Mouse (Mus musculus): Measurements from ENCODE around the gene Mroh2a. TPM values are rescaled to one million over a fixed set of nuclear protein-coding genes. Genes with fewer than 3 reads are reported as not detected.
A peak's percentile ranks its signal among the peaks of the same experiment; 100 is the strongest.

Mroh2a gene
- polyA plus RNA-seq, 1 experiment from 2014 or later = 1.3 TPM

GRCm38 (mm10) chr1:88231803-88232499 lies 5.2 kb downstream of the Mroh2a start:
- WGBS = 68% methylated on average over 7 of the region's 7 CpGs
- ATAC-seq (ENCODE audit: low FRiP score) = no peak
- Histone ChIP-seq H3K9me3 (replicated peaks) (peaks cover 97% of the 10 kb centered on the region), H3K36me3 (no peaks in the 10 kb centered on the region), H3K27me3 (no peaks in the 10 kb centered on the region), H3K9ac (no peak overlapping the region), H3K4me1 (no peaks in the 10 kb centered on the region), H3K4me2 (replicated peaks) (no peak overlapping the region), H3K4me3 (no peak overlapping the region), H3K27ac (no peak overlapping the region)

- no peak overlapping the region for H3K4me2 ChIP-seq (replicated peaks)
- WGBS = 54% methylated on average over 3 of the region's 3 CpGs
These were observed 6.0 kb downstream of the Mroh2a start for GRCm38 (mm10) chr1:88232664-88233380.

DNA sequence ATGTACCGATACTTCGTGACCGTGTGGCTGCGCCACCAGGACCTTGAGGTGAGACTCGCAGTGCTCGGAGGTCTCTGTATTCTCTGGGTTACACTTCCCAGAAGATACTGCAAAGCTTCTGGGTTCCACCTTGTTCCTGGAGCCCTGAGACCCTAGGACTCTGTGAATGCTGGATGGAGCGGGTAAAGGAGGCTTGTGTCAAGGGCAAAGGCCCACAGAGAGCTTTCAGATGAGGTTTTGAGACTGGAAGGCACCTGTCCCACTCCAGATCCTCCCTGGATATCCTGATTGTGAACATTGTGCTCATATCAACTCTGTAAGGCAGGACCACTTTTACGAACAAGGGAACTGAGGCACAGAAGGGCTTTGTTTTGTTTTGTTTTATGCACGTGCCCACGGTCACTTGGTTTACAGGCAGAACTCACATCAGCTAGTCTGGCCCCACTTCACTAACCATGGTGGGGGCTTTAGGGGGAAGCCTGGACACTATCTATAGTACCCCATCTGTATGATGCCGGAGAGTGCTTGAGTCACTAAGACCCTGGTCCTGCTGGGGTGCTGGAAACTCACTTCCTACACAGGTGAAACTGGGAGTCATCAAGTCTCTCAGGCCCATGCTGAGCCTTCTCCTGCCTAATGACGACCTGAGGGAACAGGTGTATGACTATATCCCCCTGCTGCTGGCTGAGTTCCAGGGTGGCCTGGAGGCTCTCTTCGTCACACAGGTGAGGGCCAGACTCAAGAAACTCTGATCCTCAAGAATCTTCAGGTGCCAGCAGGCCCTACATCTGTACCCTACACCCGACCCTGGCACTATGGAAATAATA lies 6.8 kb downstream of the Mroh2a start:
- Histone ChIP-seq H3K4me3 (no peak overlapping the region), H3K27me3 (no peaks in the 10 kb centered on the region), H3K4me2 (replicated peaks) (no peak overlapping the region), H3K9ac (no peak overlapping the region), H3K4me1 (no peaks in the 10 kb centered on the region), H3K36me3 (no peaks in the 10 kb centered on the region), H3K9me3 (replicated peaks) (peaks cover 97% of the 10 kb centered on the region), H3K27ac (no peak overlapping the region)
- 68% methylated on average over 14 of the region's 14 CpGs for WGBS
- ATAC-seq (ENCODE audit: low FRiP score) = 0 out of 2 replicates have a peak, but pooled peaks have one; percentile 12

More at GRCm38 (mm10) chr1:88232664-88233380, 6.0 kb downstream of the Mroh2a start:
- no peaks in the 10 kb centered on the region for H3K27me3 ChIP-seq
- H3K36me3 ChIP-seq = no peaks in the 10 kb centered on the region
- ATAC-seq (ENCODE audit: low FRiP score) = no peak
- peaks cover 97% of the 10 kb centered on the region for H3K9me3 ChIP-seq (replicated peaks)
- no peak overlapping the region for H3K27ac ChIP-seq
- no peaks in the 10 kb centered on the region for H3K4me1 ChIP-seq
- no peak overlapping the region for H3K4me3 ChIP-seq
- H3K9ac ChIP-seq = no peak overlapping the region

GRCm38 (mm10) chr1:88234248-88234610 lies 7.4 kb downstream of the Mroh2a start:
- no peak overlapping the region for H3K27ac ChIP-seq
- no peak overlapping the region for H3K4me3 ChIP-seq
- no peak overlapping the region for H3K9ac ChIP-seq
- 66% methylated on average over 4 of the region's 4 CpGs for WGBS
- no peak for ATAC-seq (ENCODE audit: low FRiP score)
- H3K4me2 ChIP-seq (replicated peaks) = no peak overlapping the region
- no peaks in the 10 kb centered on the region for H3K27me3 ChIP-seq
- H3K9me3 ChIP-seq (replicated peaks) = peaks cover 97% of the 10 kb centered on the region
- H3K4me1 ChIP-seq = no peaks in the 10 kb centered on the region
- H3K36me3 ChIP-seq = no peaks in the 10 kb centered on the region

DNA sequence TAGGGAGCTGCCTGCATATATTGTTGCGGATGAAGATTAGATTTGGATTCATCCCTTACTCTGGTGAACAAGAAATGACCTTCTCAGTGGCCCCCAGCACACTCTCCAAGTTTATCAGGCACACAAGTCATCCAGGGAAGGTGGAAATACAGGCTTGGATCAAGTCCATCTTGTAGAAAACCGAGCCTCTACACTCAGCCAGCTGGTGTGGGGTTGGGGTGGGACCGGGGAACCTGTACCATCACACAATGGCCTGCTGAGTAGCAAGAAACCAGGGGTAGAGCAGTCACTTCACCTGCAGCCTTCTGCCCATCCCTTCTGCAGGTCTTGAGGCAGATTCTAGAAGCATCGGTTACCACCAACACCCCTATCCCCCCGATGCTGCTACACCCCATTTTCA lies 7.9 kb downstream of the Mroh2a start:
- Histone ChIP-seq H3K4me1 (no peaks in the 10 kb centered on the region), H3K9ac (no peak overlapping the region), H3K27me3 (no peaks in the 10 kb centered on the region), H3K36me3 (no peaks in the 10 kb centered on the region), H3K4me3 (no peak overlapping the region), H3K27ac (no peak overlapping the region), H3K4me2 (replicated peaks) (no peak overlapping the region), H3K9me3 (replicated peaks) (peaks cover 97% of the 10 kb centered on the region)
- ATAC-seq (ENCODE audit: low FRiP score) = 0 out of 2 replicates have a peak, but pooled peaks have one; percentile 2
- 45% methylated on average over 5 of the region's 5 CpGs for WGBS

- Histone ChIP-seq H3K27ac (no peak overlapping the region), H3K4me1 (no peaks in the 10 kb centered on the region), H3K9ac (no peak overlapping the region), H3K4me3 (no peak overlapping the region), H3K4me2 (replicated peaks) (no peak overlapping the region), H3K27me3 (no peaks in the 10 kb centered on the region), H3K36me3 (no peaks in the 10 kb centered on the region), H3K9me3 (replicated peaks) (peaks cover 97% of the 10 kb centered on the region)
- ATAC-seq (ENCODE audit: low FRiP score) = peak; percentile 3; the same call in 1 of the 2 replicates
- 65% methylated on average over 11 of the region's 11 CpGs for WGBS
These were observed 8.5 kb downstream of the Mroh2a start for GRCm38 (mm10) chr1:88235046-88235893.

GRCm38 (mm10) chr1:88235894-88236415 lies 9.2 kb downstream of the Mroh2a start:
- H3K27ac ChIP-seq = no peak overlapping the region
- no peak overlapping the region for H3K9ac ChIP-seq
- H3K27me3 ChIP-seq = no peaks in the 10 kb centered on the region
- no peaks in the 10 kb centered on the region for H3K4me1 ChIP-seq
- no peak for ATAC-seq (ENCODE audit: low FRiP score)
- WGBS = 63% methylated on average over 4 of the region's 4 CpGs
- H3K4me2 ChIP-seq (replicated peaks) = no peak overlapping the region
- H3K4me3 ChIP-seq = no peak overlapping the region
- H3K9me3 ChIP-seq (replicated peaks) = peaks cover 97% of the 10 kb centered on the region
- no peaks in the 10 kb centered on the region for H3K36me3 ChIP-seq

DNA sequence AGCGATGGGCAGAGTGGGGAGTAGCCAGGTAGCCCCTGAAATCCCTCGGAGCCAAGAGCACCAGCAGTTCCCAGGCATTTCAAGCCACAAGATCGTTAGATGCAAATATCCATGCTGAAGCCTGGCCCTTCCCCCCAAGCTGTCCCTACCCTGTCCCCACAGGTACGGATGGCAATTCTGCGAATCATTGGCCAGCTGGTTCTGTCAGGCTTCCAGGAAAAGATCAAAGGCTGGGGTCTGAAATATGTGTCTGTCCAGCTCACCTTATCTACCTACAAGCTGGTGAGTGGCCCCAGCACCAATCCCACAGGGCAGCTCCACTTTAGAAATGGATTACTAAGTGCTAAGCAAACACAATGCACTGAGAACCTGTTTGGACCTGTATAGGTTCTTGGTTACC lies 10.5 kb downstream of the Mroh2a start:
- no peaks in the 10 kb centered on the region for H3K4me1 ChIP-seq
- H3K9ac ChIP-seq = no peak overlapping the region
- no peak overlapping the region for H3K4me3 ChIP-seq
- H3K9me3 ChIP-seq (replicated peaks) = peaks cover 95% of the 10 kb centered on the region
- no peak overlapping the region for H3K27ac ChIP-seq
- no peak overlapping the region for H3K4me2 ChIP-seq (replicated peaks)
- no peaks in the 10 kb centered on the region for H3K27me3 ChIP-seq
- WGBS = 78% methylated on average over 5 of the region's 5 CpGs
- H3K36me3 ChIP-seq = no peaks in the 10 kb centered on the region
- ATAC-seq (ENCODE audit: low FRiP score) = no peak

DNA sequence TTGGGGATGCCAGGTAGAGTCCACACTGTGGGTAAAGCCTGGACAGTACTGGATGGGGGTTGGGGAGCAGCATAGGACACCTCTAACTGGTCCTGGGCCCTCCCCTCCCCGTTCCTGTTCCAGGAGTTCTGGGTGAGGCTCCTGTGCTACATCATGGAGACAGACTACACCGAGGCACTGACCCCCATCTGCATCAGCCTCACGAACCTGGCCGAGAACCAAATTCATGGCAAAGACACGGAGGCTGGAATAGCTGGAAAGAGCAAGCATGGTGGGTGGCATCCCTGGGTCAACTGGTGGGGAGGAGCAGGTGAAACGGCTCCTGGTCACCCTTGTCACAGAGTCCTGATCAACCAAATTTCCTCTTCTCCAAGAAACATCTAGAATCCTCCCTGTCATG lies 12.0 kb downstream of the Mroh2a start:
- H3K9ac ChIP-seq = no peak overlapping the region
- H3K27me3 ChIP-seq = no peaks in the 10 kb centered on the region
- no peak overlapping the region for H3K27ac ChIP-seq
- H3K36me3 ChIP-seq = no peaks in the 10 kb centered on the region
- H3K4me2 ChIP-seq (replicated peaks) = no peak overlapping the region
- no peaks in the 10 kb centered on the region for H3K4me1 ChIP-seq
- WGBS = 80% methylated on average over 6 of the region's 6 CpGs
- H3K9me3 ChIP-seq (replicated peaks) = peaks cover 93% of the 10 kb centered on the region
- peak; percentile 15; the same call in 1 of the 2 replicates for ATAC-seq (ENCODE audit: low FRiP score)
- H3K4me3 ChIP-seq = no peak overlapping the region

- Histone ChIP-seq H3K9ac (no peak overlapping the region), H3K27me3 (no peaks in the 10 kb centered on the region), H3K9me3 (replicated peaks) (peaks cover 92% of the 10 kb centered on the region), H3K4me3 (no peak overlapping the region), H3K4me1 (no peaks in the 10 kb centered on the region), H3K36me3 (no peaks in the 10 kb centered on the region), H3K27ac (no peak overlapping the region), H3K4me2 (replicated peaks) (no peak overlapping the region)
- WGBS = 74% methylated on average over 5 of the region's 5 CpGs
- ATAC-seq (ENCODE audit: low FRiP score) = no peak
These were observed 13.3 kb downstream of the Mroh2a start for GRCm38 (mm10) chr1:88240072-88240471.

DNA sequence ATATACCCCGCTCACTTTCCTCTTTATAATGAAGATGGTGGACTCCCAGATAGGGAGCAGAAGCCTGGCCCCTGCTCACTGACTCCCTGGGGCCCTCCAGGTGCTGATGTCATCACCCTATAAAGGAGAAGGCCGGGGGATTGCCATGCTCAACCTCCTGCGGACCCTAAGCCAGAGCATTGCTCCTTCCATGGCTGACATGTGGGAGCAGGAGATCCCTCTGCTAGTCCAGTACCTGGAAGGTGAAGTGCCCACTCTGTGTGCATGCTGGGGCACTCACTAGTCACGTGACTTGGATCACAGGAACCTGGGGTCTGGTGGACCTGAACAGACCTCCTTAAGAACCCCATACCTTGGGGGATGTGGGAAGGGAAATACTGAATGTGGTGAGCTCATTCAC lies 13.8 kb downstream of the Mroh2a start:
- H3K9me3 ChIP-seq (replicated peaks) = peaks cover 92% of the 10 kb centered on the region
- H3K9ac ChIP-seq = no peak overlapping the region
- ATAC-seq (ENCODE audit: low FRiP score) = peak; percentile 13
- no peaks in the 10 kb centered on the region for H3K36me3 ChIP-seq
- H3K4me3 ChIP-seq = no peak overlapping the region
- no peaks in the 10 kb centered on the region for H3K27me3 ChIP-seq
- 76% methylated on average over 4 of the region's 4 CpGs for WGBS
- H3K27ac ChIP-seq = no peak overlapping the region
- no peaks in the 10 kb centered on the region for H3K4me1 ChIP-seq
- no peak overlapping the region for H3K4me2 ChIP-seq (replicated peaks)
